Mouse (Mus musculus) spleen, adult 10 weeks (tissue): Measurements from ENCODE around the gene Cacna2d2. TPM values are rescaled to one million over a fixed set of nuclear protein-coding genes. Genes with fewer than 3 reads are reported as not detected.

Source experiments
- polyA plus RNA-seq: library from polyadenylated mRNA; stranded (reverse); fragments of 350-450 nt; fragmentation: Illumina TruSeq; extraction: RNeasy Lipid Tissue Mini Kit (QIAGEN cat#74804); gene quantifications from one replicate; pipeline ENCODE4 v1.2.3, GENCODE M21; 2015; ENCODE audit warnings: low replicate concordance; ENCODE audit not compliant: insufficient read depth

Gene Cacna2d2
- polyA plus RNA-seq: 0.33 TPM

GRCm38 (mm10) chr9:107399491-107399971 is at the start of gene Cacna2d2:
Gene Cacna2d2, plus strand, starts transcription at chr9:107399612.

GRCm38 (mm10) chr9:107533791-107534407 is 134.5 kb downstream of the Cacna2d2 start, which contains the start of gene Tmem115:
Gene Tmem115, plus strand, starts transcription at chr9:107533945.

GRCm38 (mm10) chr9:107541474-107542351 is 142.3 kb downstream of the Cacna2d2 start, which contains the start of the genes Cyb561d2 and Nprl2:
Gene Cyb561d2, minus strand, starts transcription at chr9:107542193.
Gene Nprl2, plus strand, starts transcription at chr9:107542226.

GRCm38 (mm10) chr9:107547026-107547425 is 147.6 kb downstream of the Cacna2d2 start, which contains the start of gene Zmynd10:
Gene Zmynd10, plus strand, starts transcription at chr9:107547298.

GRCm38 (mm10) chr9:107551117-107551889 is 151.9 kb downstream of the Cacna2d2 start, which contains the start of gene Rassf1:
Gene Rassf1, plus strand, starts transcription at chr9:107551555.

GRCm38 (mm10) chr9:107563029-107563581 is 163.7 kb downstream of the Cacna2d2 start, which contains the start of gene Tusc2:
Gene Tusc2, plus strand, starts transcription at chr9:107563255.

GRCm38 (mm10) chr9:107567702-107568319 is 168.4 kb downstream of the Cacna2d2 start, which contains the start of gene Hyal2:
Gene Hyal2, plus strand, starts transcription at chr9:107567945.

GRCm38 (mm10) chr9:107576357-107577107 is 177.1 kb downstream of the Cacna2d2 start, which contains the start of gene Hyal1:
Gene Hyal1, plus strand, starts transcription at chr9:107576927.

GRCm38 (mm10) chr9:107578587-107578986 is 179.2 kb downstream of the Cacna2d2 start, which contains the start of gene Naa80:
Gene Naa80, plus strand, starts transcription at chr9:107578887.

Other genes with a start within 250 kb of the Cacna2d2 start
- gene Dock3, start 167.7 kb upstream of the Cacna2d2 start, polyA plus RNA-seq: 0.41 TPM
- 29.4 TPM for gene Mapkapk3, start 109.7 kb upstream of the Cacna2d2 start, polyA plus RNA-seq
- gene Cish, start 103.6 kb upstream of the Cacna2d2 start, polyA plus RNA-seq: 3.9 TPM
- gene Hemk1, start 61.3 kb upstream of the Cacna2d2 start, polyA plus RNA-seq: 12.2 TPM
- gene 6430571L13Rik, start 59.0 kb upstream of the Cacna2d2 start, polyA plus RNA-seq: 0.30 TPM
- gene Tmem115, start 134.3 kb downstream of the Cacna2d2 start, polyA plus RNA-seq: 5.3 TPM
- gene Cyb561d2, start 142.6 kb downstream of the Cacna2d2 start, polyA plus RNA-seq: 11.6 TPM
- 20.9 TPM for gene Nprl2, start 142.6 kb downstream of the Cacna2d2 start, polyA plus RNA-seq
- 0.14 TPM for gene Zmynd10, start 147.7 kb downstream of the Cacna2d2 start, polyA plus RNA-seq
- 39.0 TPM for gene Rassf1, start 151.9 kb downstream of the Cacna2d2 start, polyA plus RNA-seq
- gene Tusc2, start 163.6 kb downstream of the Cacna2d2 start, polyA plus RNA-seq: 30.9 TPM
- gene Hyal2, start 168.3 kb downstream of the Cacna2d2 start, polyA plus RNA-seq: 3.6 TPM
- 4.6 TPM for gene Hyal1, start 177.3 kb downstream of the Cacna2d2 start, polyA plus RNA-seq
- gene Naa80, start 179.3 kb downstream of the Cacna2d2 start, polyA plus RNA-seq: 2.7 TPM
- 0.12 TPM for gene Hyal3, start 181.2 kb downstream of the Cacna2d2 start, polyA plus RNA-seq
- gene Ifrd2, start 188.0 kb downstream of the Cacna2d2 start, polyA plus RNA-seq: 38.0 TPM
- 1.8 TPM for gene Sema3b, start 209.6 kb downstream of the Cacna2d2 start, polyA plus RNA-seq
- 273 TPM for gene Gnai2, start 235.8 kb downstream of the Cacna2d2 start, polyA plus RNA-seq